Mouse (Mus musculus) forebrain, embryonic 12.5 days (tissue): ENCODE data around the gene Foxd2. TPM values are rescaled to one million over a fixed set of nuclear protein-coding genes. Genes with fewer than 3 reads are reported as not detected.

Source experiments
- ATAC-seq: fragments of 200-750 bp; cut with Nextera tagmentation; 2 replicates; pipeline ENCODE4 v1.8.0; 2017; ENCODE audit warnings: moderate TSS enrichment; ENCODE audit not compliant: low FRiP score
- H3K27ac ChIP-seq: fragments of 300-500 bp; sonication (generic); 2 replicates; pipeline ENCODE4 v1.5.1; 2016; ENCODE audit warnings: mild to moderate bottlenecking
- H3K27me3 ChIP-seq: fragments of 300-500 bp; sonication (generic); 2 replicates; pipeline ENCODE4 v1.6.1; 2016; ENCODE audit warnings: mild to moderate bottlenecking
- H3K36me3 ChIP-seq: fragments of 300-500 bp; sonication (generic); replicated peaks from 2 replicates; pipeline ENCODE4 v1.6.1; 2016; ENCODE audit warnings: mild to moderate bottlenecking
- H3K4me1 ChIP-seq: fragments of 300-500 bp; sonication (generic); 2 replicates; pipeline ENCODE4 v1.6.1; 2016
- H3K4me2 ChIP-seq: fragments of 300-500 bp; sonication (generic); 2 replicates; pipeline ENCODE4 v1.6.1; 2016; ENCODE audit warnings: mild to moderate bottlenecking, moderate library complexity
- H3K4me3 ChIP-seq: fragments of 300-500 bp; sonication (generic); replicated peaks from 2 replicates; pipeline ENCODE4 v1.5.1; 2016; ENCODE audit warnings: mild to moderate bottlenecking
- H3K9ac ChIP-seq: fragments of 300-500 bp; sonication (generic); 2 replicates; pipeline ENCODE4 v1.6.1; 2016; ENCODE audit warnings: mild to moderate bottlenecking
- H3K9me3 ChIP-seq: fragments of 300-500 bp; sonication (generic); 2 replicates; pipeline ENCODE4 v1.6.1; 2016
- WGBS: fragments of 180-500 bp; shearing (Covaris S2); methylation state at CpG from one replicate; pipeline ENCODE4 v1.1.7; 2016; 5-methylcytosine and 5-hydroxymethylcytosine counted together
- polyA plus RNA-seq: library from polyadenylated mRNA; unstranded; fragments of >200 nt; fragmentation: Nextera tagmentation; extraction: Ambion mirVana; gene quantifications from 2 replicates; pipeline ENCODE4 v1.2.1, GENCODE M21; 2016

The Foxd2 gene
- polyA plus RNA-seq, result 1.1 and 2.8 TPM in 2 replicates

- WGBS, result under 1% methylated on average over 52 of the region's 64 CpGs
- Histone ChIP-seq H3K9ac (peak within 1 kb of the TSS; percentile 44), H3K27me3 (peaks cover 99% of the 10 kb centered on the region), H3K27ac (peak within 1 kb of the TSS; percentile 0; the same call in 1 of the 2 replicates), H3K4me2 (peak within 1 kb of the TSS; percentile 61), H3K36me3 (no peaks in the 10 kb centered on the region), H3K4me1 (peaks cover 22% of the 10 kb centered on the region), H3K9me3 (no peaks in the 10 kb centered on the region), H3K4me3 (peak within 1 kb of the TSS; percentile 51)
- peak; percentile 91 for ATAC-seq
Observed at GRCm38 (mm10) chr4:114908829-114909601, at the start of gene Foxd2. Foxd2 (minus strand) TSS chr4:114908873.

GRCm38 (mm10) chr4:114958231-114958630 is 49.6 kb upstream of the Foxd2 start:
- no peak overlapping the region for H3K9ac ChIP-seq
- no peak overlapping the region for H3K4me3 ChIP-seq
- H3K9me3 ChIP-seq, result no peaks in the 10 kb centered on the region
- no peaks in the 10 kb centered on the region for H3K4me1 ChIP-seq
- H3K36me3 ChIP-seq, result peaks cover 21% of the 10 kb centered on the region
- no peak for ATAC-seq
- no peak overlapping the region for H3K4me2 ChIP-seq
- 88% methylated on average over 2 of the region's 2 CpGs for WGBS
- H3K27ac ChIP-seq, result no peak overlapping the region
- no peaks in the 10 kb centered on the region for H3K27me3 ChIP-seq

- Histone ChIP-seq H3K27me3 (no peaks in the 10 kb centered on the region), H3K4me1 (no peaks in the 10 kb centered on the region), H3K27ac (no peak overlapping the region), H3K4me3 (no peak overlapping the region), H3K9me3 (no peaks in the 10 kb centered on the region), H3K9ac (no peak overlapping the region), H3K4me2 (no peak overlapping the region), H3K36me3 (peaks cover 13% of the 10 kb centered on the region)
- ATAC-seq, result no peak
Observed at GRCm38 (mm10) chr4:114957403-114957802, 48.7 kb upstream of the Foxd2 start.

- 79% methylated on average over 3 of the region's 3 CpGs for WGBS
- H3K36me3 ChIP-seq, result no peaks in the 10 kb centered on the region
- no peak overlapping the region for H3K27ac ChIP-seq
- no peak overlapping the region for H3K4me3 ChIP-seq
- H3K4me1 ChIP-seq, result no peaks in the 10 kb centered on the region
- no peak overlapping the region for H3K4me2 ChIP-seq
- H3K27me3 ChIP-seq, result peaks cover 13% of the 10 kb centered on the region; the same call in 1 of the 2 replicates
- ATAC-seq, result no peak
- no peaks in the 10 kb centered on the region for H3K9me3 ChIP-seq
- no peak overlapping the region for H3K9ac ChIP-seq
Observed at GRCm38 (mm10) chr4:114953172-114953571, 44.5 kb upstream of the Foxd2 start.

- WGBS, result 64% methylated on average over 7 of the region's 7 CpGs
- H3K4me1 ChIP-seq, result no peaks in the 10 kb centered on the region
- no peak; the same call in 1 of the 2 replicates for ATAC-seq
- H3K36me3 ChIP-seq, result no peaks in the 10 kb centered on the region
- no peak overlapping the region for H3K4me3 ChIP-seq
- no peak overlapping the region for H3K9ac ChIP-seq
- no peak overlapping the region for H3K27ac ChIP-seq
- H3K4me2 ChIP-seq, result no peak overlapping the region
- peaks cover 43% of the 10 kb centered on the region for H3K27me3 ChIP-seq
- no peaks in the 10 kb centered on the region for H3K9me3 ChIP-seq
Observed at GRCm38 (mm10) chr4:114947852-114948481, 39.3 kb upstream of the Foxd2 start.

- 30% methylated on average over 6 of the region's 6 CpGs for WGBS
- peaks cover 43% of the 10 kb centered on the region for H3K27me3 ChIP-seq
- ATAC-seq, result peak; percentile 75
Observed at GRCm38 (mm10) chr4:114947395-114947794, 38.7 kb upstream of the Foxd2 start.

GRCm38 (mm10) chr4:114946416-114946815 is 37.7 kb upstream of the Foxd2 start:
- no peak overlapping the region for H3K4me3 ChIP-seq
- ATAC-seq, result no peak
- H3K27ac ChIP-seq, result no peak overlapping the region
- peaks cover 43% of the 10 kb centered on the region for H3K27me3 ChIP-seq
- H3K9ac ChIP-seq, result no peak overlapping the region
- no peaks in the 10 kb centered on the region for H3K36me3 ChIP-seq
- no peaks in the 10 kb centered on the region for H3K9me3 ChIP-seq
- H3K4me2 ChIP-seq, result no peak overlapping the region
- WGBS, result 86% methylated on average over 4 of the region's 4 CpGs
- peaks cover 5% of the 10 kb centered on the region; the same call in 1 of the 2 replicates for H3K4me1 ChIP-seq

More at GRCm38 (mm10) chr4:114947395-114947794, 38.7 kb upstream of the Foxd2 start:
- Histone ChIP-seq H3K36me3 (no peaks in the 10 kb centered on the region), H3K9me3 (no peaks in the 10 kb centered on the region), H3K9ac (no peak overlapping the region), H3K4me3 (no peak overlapping the region), H3K4me2 (no peak overlapping the region), H3K4me1 (peaks cover 1% of the 10 kb centered on the region; the same call in 1 of the 2 replicates), H3K27ac (no peak overlapping the region)

GRCm38 (mm10) chr4:114945021-114945420 is 36.3 kb upstream of the Foxd2 start:
- H3K4me1 ChIP-seq, result peaks cover 5% of the 10 kb centered on the region; the same call in 1 of the 2 replicates
- ATAC-seq, result no peak
- no peak overlapping the region for H3K4me3 ChIP-seq
- no peak overlapping the region for H3K4me2 ChIP-seq
- H3K27me3 ChIP-seq, result peaks cover 43% of the 10 kb centered on the region
- no peak overlapping the region for H3K9ac ChIP-seq
- 18% methylated on average over 5 of the region's 5 CpGs for WGBS
- H3K9me3 ChIP-seq, result no peaks in the 10 kb centered on the region
- no peak overlapping the region for H3K27ac ChIP-seq
- no peaks in the 10 kb centered on the region for H3K36me3 ChIP-seq

- Histone ChIP-seq H3K4me2 (no peak overlapping the region), H3K27me3 (peaks cover 39% of the 10 kb centered on the region), H3K9ac (no peak overlapping the region), H3K36me3 (no peaks in the 10 kb centered on the region), H3K9me3 (no peaks in the 10 kb centered on the region), H3K27ac (no peak overlapping the region), H3K4me3 (no peak overlapping the region), H3K4me1 (peaks cover 5% of the 10 kb centered on the region; the same call in 1 of the 2 replicates)
- ATAC-seq, result no peak
- WGBS, result 27% methylated on average over 8 of the region's 8 CpGs
Observed at GRCm38 (mm10) chr4:114942583-114942982, 33.9 kb upstream of the Foxd2 start.

GRCm38 (mm10) chr4:114942112-114942511 is 33.4 kb upstream of the Foxd2 start:
- WGBS, result 44% methylated on average over 4 of the region's 4 CpGs
- Histone ChIP-seq H3K27me3 (peaks cover 43% of the 10 kb centered on the region), H3K36me3 (no peaks in the 10 kb centered on the region)

GRCm38 (mm10) chr4:114941311-114941710 is 32.6 kb upstream of the Foxd2 start:
- no peak overlapping the region for H3K9ac ChIP-seq
- no peaks in the 10 kb centered on the region for H3K9me3 ChIP-seq
- H3K36me3 ChIP-seq, result no peaks in the 10 kb centered on the region
- no peak overlapping the region for H3K4me3 ChIP-seq
- peaks cover 38% of the 10 kb centered on the region for H3K27me3 ChIP-seq
- no peak overlapping the region for H3K27ac ChIP-seq
- 86% methylated on average over 4 of the region's 4 CpGs for WGBS
- no peak for ATAC-seq
- H3K4me1 ChIP-seq, result peaks cover 5% of the 10 kb centered on the region; the same call in 1 of the 2 replicates
- H3K4me2 ChIP-seq, result no peak overlapping the region

More at GRCm38 (mm10) chr4:114942112-114942511, 33.4 kb upstream of the Foxd2 start:
- no peak overlapping the region for H3K4me3 ChIP-seq
- H3K27ac ChIP-seq, result no peak overlapping the region
- H3K4me1 ChIP-seq, result peaks cover 5% of the 10 kb centered on the region; the same call in 1 of the 2 replicates
- ATAC-seq, result no peak
- no peak overlapping the region for H3K4me2 ChIP-seq
- H3K9ac ChIP-seq, result no peak overlapping the region
- no peaks in the 10 kb centered on the region for H3K9me3 ChIP-seq

- H3K27me3 ChIP-seq, result peaks cover 16% of the 10 kb centered on the region
- H3K9ac ChIP-seq, result no peak overlapping the region
- H3K9me3 ChIP-seq, result no peaks in the 10 kb centered on the region
- no peak overlapping the region for H3K27ac ChIP-seq
- ATAC-seq, result no peak
- 70% methylated on average over 3 of the region's 3 CpGs for WGBS
- no peak overlapping the region for H3K4me3 ChIP-seq
- peaks cover 5% of the 10 kb centered on the region; the same call in 1 of the 2 replicates for H3K4me1 ChIP-seq
- H3K4me2 ChIP-seq, result no peak overlapping the region
- H3K36me3 ChIP-seq, result no peaks in the 10 kb centered on the region
Observed at GRCm38 (mm10) chr4:114938248-114938647, 29.6 kb upstream of the Foxd2 start.
